Mouse (Mus musculus) bone marrow macrophage, adult 2 months (primary cell): Measurements from ENCODE around the gene Txk.

Experiments used
- CTCF ChIP-seq: IDR thresholded peaks from 2 replicates; pipeline ENCODE4 v1.5.1; 2012; ENCODE audit warnings: low read depth, mild to moderate bottlenecking, low read length, moderate library complexity
- POLR2A ChIP-seq: IDR thresholded peaks from 2 replicates; pipeline ENCODE4 v1.6.1; 2012; ENCODE audit warnings: mild to moderate bottlenecking, low read depth, low read length, borderline replicate concordance

DNA sequence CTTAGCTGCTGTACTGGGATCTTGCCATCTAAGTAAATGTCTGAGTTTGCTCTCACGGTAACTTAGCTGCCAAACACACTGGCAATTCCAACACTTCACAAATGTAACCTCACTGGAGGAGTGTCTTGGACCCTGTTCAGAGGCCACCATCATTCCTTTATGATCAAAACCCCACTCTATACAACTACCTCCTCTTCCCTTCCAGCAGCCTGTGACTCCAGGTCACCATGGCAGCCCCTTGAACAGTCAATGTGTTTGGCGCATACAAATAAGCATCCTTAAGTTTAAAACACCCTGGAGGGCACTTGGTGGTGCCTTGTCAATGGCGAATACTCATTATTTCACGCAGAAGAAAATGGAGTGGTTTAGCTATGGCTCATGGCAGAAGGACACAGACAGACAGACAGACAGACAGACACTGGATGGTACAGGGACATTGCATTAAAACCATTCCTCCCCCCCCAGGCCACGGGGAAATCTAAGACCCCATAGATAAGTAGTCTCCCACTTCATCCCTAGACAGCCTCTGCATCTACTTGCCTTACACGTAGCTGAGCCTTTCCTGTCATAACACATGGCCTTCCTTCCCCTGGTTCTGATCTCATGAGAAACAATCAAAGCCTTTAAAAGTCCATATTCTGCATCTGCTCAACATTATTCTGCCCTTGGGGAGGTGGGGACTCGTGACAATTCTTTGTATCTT, 1.4 kb downstream of the Txk start:
- TF ChIP-seq CTCF (no peak), POLR2A (no peak)
